Comparison of ENCODE assay signal across 8 mouse cellular contexts in the genomic region with DNA sequence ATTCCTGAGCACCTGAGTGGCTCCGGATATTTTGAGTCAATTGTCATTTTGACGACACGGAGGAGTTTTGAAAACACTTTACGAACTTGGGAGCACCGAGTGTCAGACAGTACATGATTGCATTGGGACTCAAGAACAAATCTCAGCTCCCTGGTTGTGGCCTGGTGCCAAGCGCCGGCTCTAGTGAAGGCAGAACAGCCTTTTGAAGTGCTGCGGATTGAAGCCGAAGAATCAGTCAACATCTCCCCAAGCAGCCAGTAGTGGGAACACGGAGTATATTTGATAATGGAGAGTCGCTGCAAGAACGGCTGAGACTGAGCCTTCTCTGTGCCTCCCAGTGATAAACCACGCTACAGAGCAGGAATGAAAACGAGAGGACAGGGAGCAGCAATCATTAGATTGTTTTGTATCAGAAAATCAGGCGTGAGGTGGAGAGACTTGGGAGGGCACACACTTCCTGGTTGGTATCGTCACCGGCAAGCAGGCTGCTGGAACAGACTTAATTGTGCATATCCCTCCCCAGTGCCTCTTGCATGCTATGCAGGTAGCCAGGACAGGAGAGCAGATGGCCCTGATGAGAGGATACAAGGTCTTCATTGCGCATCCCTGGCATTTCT.
A peak's percentile ranks its signal among the peaks of the same experiment; 100 is the strongest.
DNase-seq lines count a peak whose midpoint lies in the region; ATAC-seq lines count a peak whose summit lies in the region.
"Had no signal": no experiment of that assay in that cellular context is flagged by ENCODE, and none has a peak within 500 bp of the region (broad histone marks: within the 10 kb centered on the region; RNA-seq: fewer than 3 reads in every experiment).

No protein-coding gene starts in this region.

- H3K36me3 ChIP-seq in kidney, embryonic 14.5 days (ENCODE audit: control insufficient read depth, insufficient read depth, low read length): no peaks in the 10 kb centered on the region
- no peaks in the 10 kb centered on the region for H3K36me3 ChIP-seq in heart, embryonic 15.5 days
- H3K36me3 ChIP-seq in hindbrain, embryonic 10.5 days: no peaks in the 10 kb centered on the region

- H3K9ac ChIP-seq in kidney, embryonic 14.5 days (ENCODE audit: low read depth, low read length): no peak overlapping the region
- no peak overlapping the region for H3K9ac ChIP-seq in heart, embryonic 15.5 days

- H3K9me3 ChIP-seq in kidney, embryonic 14.5 days (ENCODE audit: control insufficient read depth, low read length): no peaks in the 10 kb centered on the region
- no peaks in the 10 kb centered on the region for H3K9me3 ChIP-seq in heart, embryonic 15.5 days (replicated peaks)
- H3K9me3 ChIP-seq in hindbrain, embryonic 10.5 days: no peaks in the 10 kb centered on the region

- H3K27me3 ChIP-seq in kidney, embryonic 14.5 days (ENCODE audit: control insufficient read depth, insufficient read depth, low read length): no peaks in the 10 kb centered on the region
- no peaks in the 10 kb centered on the region for H3K27me3 ChIP-seq in heart, embryonic 15.5 days
- no peaks in the 10 kb centered on the region for H3K27me3 ChIP-seq in hindbrain, embryonic 10.5 days (ENCODE audit: insufficient read depth, poor library complexity, severe bottlenecking)

- H3K4me2 ChIP-seq in kidney, embryonic 14.5 days (replicated peaks; ENCODE audit: low read depth, low read length): no peak overlapping the region; the same call in 1 of the 2 replicates
- H3K4me2 ChIP-seq in heart, embryonic 15.5 days: peak overlapping the region; percentile 48

- peak; percentile 12 for DNase-seq in kidney, adult 18-20 months
- peak; percentile 57 for DNase-seq in adrenal gland, postnatal 14 days
- DNase-seq in lung, postnatal 10 days: peak; percentile 68
- DNase-seq in embryo, embryonic 10.5 days (ENCODE audit: low spot score): no peak
- DNase-seq in hindbrain, embryonic 10.5 days (ENCODE audit: low spot score): no peak
- DNase-seq: thymus, postnatal 4 days had no signal

- 57% methylated on average over 18 of the region's 18 CpGs for WGBS in kidney, embryonic 14.5 days
- WGBS in heart, embryonic 15.5 days: 38% methylated on average over 18 of the region's 18 CpGs
- WGBS in hindbrain, embryonic 10.5 days: 85% methylated on average over 18 of the region's 18 CpGs

- no peak overlapping the region for H3K4me3 ChIP-seq in kidney, embryonic 14.5 days (ENCODE audit: low read length)
- H3K4me3 ChIP-seq in heart, embryonic 15.5 days: peak overlapping the region; percentile 26
- H3K4me3 ChIP-seq in hindbrain, embryonic 10.5 days: no peak overlapping the region

- H3K27ac ChIP-seq in kidney, embryonic 14.5 days (ENCODE audit: low read depth, low read length): no peak overlapping the region
- H3K27ac ChIP-seq in heart, embryonic 15.5 days: no peak overlapping the region
- no peak overlapping the region for H3K27ac ChIP-seq in hindbrain, embryonic 10.5 days

- H3K4me1 ChIP-seq in kidney, embryonic 14.5 days (ENCODE audit: control insufficient read depth, insufficient read depth, low read length): no peaks in the 10 kb centered on the region
- peaks cover 3% of the 10 kb centered on the region; the same call in 1 of the 2 replicates for H3K4me1 ChIP-seq in heart, embryonic 15.5 days (replicated peaks)
- H3K4me1 ChIP-seq in hindbrain, embryonic 10.5 days (replicated peaks): no peaks in the 10 kb centered on the region; the same call in 1 of the 2 replicates

- ATAC-seq in kidney, embryonic 14.5 days (ENCODE audit: low FRiP score, low TSS enrichment): no peak
- no peak for ATAC-seq in heart, embryonic 15.5 days (replicated peaks; ENCODE audit: insufficient number of reproducible peaks, insufficient read depth, low FRiP score, low read depth)

Comparison
In these comparisons a context has a peak if more than half of its experiments do, and no peak if none do; other contexts are left out.
1. DNase-seq: peak in kidney, adult 18-20 months (single experiment), adrenal gland, postnatal 14 days (single experiment) and lung, postnatal 10 days (single experiment); none in embryo, embryonic 10.5 days (single experiment) and hindbrain, embryonic 10.5 days (single experiment).